Mouse (Mus musculus) liver, adult 2 months (tissue): ENCODE results near the gene Hivep2.

Source experiments
- CTCF ChIP-seq: fragments of 200-500 bp; IDR thresholded peaks from 2 replicates; pipeline ENCODE4 v1.5.1; 2011; ENCODE audit warnings: low read depth, low read length, control low read depth
- POLR2A ChIP-seq: fragments of 200-500 bp; IDR thresholded peaks from 2 replicates; pipeline ENCODE4 v1.6.1; 2011; ENCODE audit warnings: low read length, control low read depth; ENCODE audit not compliant: insufficient read depth; ENCODE audit errors: extremely low read depth

DNA sequence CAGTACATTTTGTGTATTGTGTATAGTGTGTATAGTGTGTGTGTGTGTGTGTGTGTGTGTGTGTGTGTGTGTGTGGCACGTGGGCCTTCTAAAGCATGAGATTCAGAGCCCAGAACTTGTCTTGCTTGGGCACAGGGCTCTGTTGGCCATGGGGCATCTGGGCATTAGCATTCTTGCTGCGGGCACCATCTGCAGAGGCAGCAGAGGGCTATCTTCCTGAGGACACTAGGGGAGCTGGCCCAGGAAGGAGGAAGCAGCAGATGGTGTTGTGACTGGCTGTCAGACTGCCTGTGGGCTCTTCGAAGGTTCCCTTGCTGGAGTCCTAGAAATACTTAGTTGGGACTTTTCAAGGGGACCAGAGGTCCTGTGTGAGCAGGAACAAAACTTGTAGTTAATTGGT is 116.4 kb downstream of the Hivep2 start:
- no peak for TF ChIP-seq POLR2A
- TF ChIP-seq CTCF, result no peak
